Comparison of ENCODE assay signal across 8 mouse cellular contexts in genomic region chr10:93161511-93162275, GRCm38 (mm10). TPM values are rescaled to one million over a fixed set of nuclear protein-coding genes. Genes with fewer than 3 reads are reported as not detected.
A peak's percentile ranks its signal among the peaks of the same experiment; 100 is the strongest.
DNase-seq lines count a peak whose midpoint lies in the region; ATAC-seq lines count a peak whose summit lies in the region.

No protein-coding gene starts in this region.

- no peaks in the 10 kb centered on the region for H3K36me3 ChIP-seq in limb, embryonic 12.5 days
- H3K36me3 ChIP-seq in midbrain, embryonic 12.5 days = no peaks in the 10 kb centered on the region

- H3K4me3 ChIP-seq in limb, embryonic 12.5 days (replicated peaks) = peak overlapping the region; percentile 94
- peak overlapping the region; percentile 97 for H3K4me3 ChIP-seq in midbrain, embryonic 12.5 days

- H3K27ac ChIP-seq in limb, embryonic 12.5 days = peak overlapping the region; percentile 100
- H3K27ac ChIP-seq in midbrain, embryonic 12.5 days (replicated peaks) = peak overlapping the region; percentile 100

- under 1% methylated on average over 33 of the region's 33 CpGs for WGBS in limb, embryonic 12.5 days
- WGBS in midbrain, embryonic 12.5 days = 1% methylated on average over 32 of the region's 33 CpGs

- peak overlapping the region; percentile 96 for H3K9ac ChIP-seq in limb, embryonic 12.5 days (replicated peaks)
- H3K9ac ChIP-seq in midbrain, embryonic 12.5 days (replicated peaks) = peak overlapping the region; percentile 98

- peak; percentile 16 for ATAC-seq in inflammation-experienced regulatory T-cells, adult 6 months
- 0 out of 2 replicates have a peak, but pooled peaks have one; percentile 3 for ATAC-seq in limb, embryonic 12.5 days (ENCODE audit: insufficient number of reproducible peaks, insufficient read depth, low FRiP score, low TSS enrichment, low read depth)
- ATAC-seq in midbrain, embryonic 12.5 days (ENCODE audit: low FRiP score, low read depth) = peak; percentile 24; the same call in 1 of the 2 replicates

- H3K4me1 ChIP-seq in limb, embryonic 12.5 days (replicated peaks) = peaks cover 21% of the 10 kb centered on the region
- peaks cover 35% of the 10 kb centered on the region for H3K4me1 ChIP-seq in midbrain, embryonic 12.5 days

- DNase-seq in urinary bladder, postnatal 10 days (ENCODE audit: low spot score) = peak; percentile 14
- DNase-seq in urinary bladder, postnatal 25 days (ENCODE audit: low spot score) = no peak
- DNase-seq in cerebellum, postnatal 14 days = peak; percentile 18 to 66
- DNase-seq in frontal cortex, postnatal 36 days (ENCODE audit: low spot score in 2 of 2) = peak; percentile 45 to 60
- DNase-seq in thymus, postnatal 0 days (ENCODE audit: low spot score) = peak; percentile 56

- H3K9me3 ChIP-seq in limb, embryonic 12.5 days = no peaks in the 10 kb centered on the region
- no peaks in the 10 kb centered on the region for H3K9me3 ChIP-seq in midbrain, embryonic 12.5 days

- no peaks in the 10 kb centered on the region for H3K27me3 ChIP-seq in limb, embryonic 12.5 days
- no peaks in the 10 kb centered on the region for H3K27me3 ChIP-seq in midbrain, embryonic 12.5 days

- peak overlapping the region; percentile 73 for H3K4me2 ChIP-seq in limb, embryonic 12.5 days
- peak overlapping the region; percentile 72 for H3K4me2 ChIP-seq in midbrain, embryonic 12.5 days (replicated peaks)

RNA-seq across cellular contexts. Expression of gene Cdk17, which starts 1.0 kb away (rescaled TPM):
- 10 to 100 TPM; 40.0 to 51.5 (median 43.0) TPM for polyA plus RNA-seq in inflammation-experienced regulatory T-cells, adult 6 months (2017; shearing (Covaris generic))
- polyA plus RNA-seq in limb, embryonic 12.5 days (2016; fragmentation: Nextera tagmentation; extraction: Ambion mirVana) = 22.2 and 23.9 TPM in 2 replicates
- 44.0 and 48.4 TPM in 2 replicates for polyA plus RNA-seq in midbrain, embryonic 12.5 days (2016; fragmentation: Nextera tagmentation; extraction: Ambion mirVana)
- polyA plus RNA-seq in thymus, postnatal 0 days (2015; fragmentation: Nextera tagmentation; extraction: Ambion mirVana) = 46.3 and 55.3 TPM in 2 replicates
